Mouse (Mus musculus): ENCODE measurements at regions not wholly inside any gene's neighbourhood (a gene's known extent, or its start where the extent isn't known, plus 50 kb on each side); places are given as distances from the start of the nearest gene placed in this dataset.

- DNase-seq (ENCODE audit: low spot score in 2 of 2), result no peak
Measured at GRCm38 (mm10) chr6:100141225-100141624, 146.1 kb downstream of the Rybp start.

GRCm38 (mm10) chr6:100140581-100141114 lies 146.6 kb downstream of the Rybp start:
- no peak for DNase-seq (ENCODE audit: low spot score in 2 of 2)

GRCm38 (mm10) chr6:100139809-100140208 lies 147.5 kb downstream of the Rybp start:
- DNase-seq (ENCODE audit: low spot score in 2 of 2), result no peak

- DNase-seq (ENCODE audit: low spot score in 2 of 2), result no peak
Measured at GRCm38 (mm10) chr6:100138659-100139058, 148.6 kb downstream of the Rybp start.

- no peak for DNase-seq (ENCODE audit: low spot score in 2 of 2)
Measured at GRCm38 (mm10) chr6:100135177-100135576, 152.1 kb downstream of the Rybp start.

GRCm38 (mm10) chr6:100133970-100134369 lies 153.3 kb downstream of the Rybp start:
- DNase-seq (ENCODE audit: low spot score in 2 of 2), result no peak

GRCm38 (mm10) chr6:100132916-100133600 lies 154.2 kb downstream of the Rybp start:
- no peak for DNase-seq (ENCODE audit: low spot score in 2 of 2)

- DNase-seq (ENCODE audit: low spot score in 2 of 2), result peak; percentile 83 to 95
Measured at GRCm38 (mm10) chr6:100127221-100128143, 159.8 kb downstream of the Rybp start.

GRCm38 (mm10) chr6:100126736-100127135 lies 160.5 kb downstream of the Rybp start:
- DNase-seq (ENCODE audit: low spot score in 2 of 2), result no peak

GRCm38 (mm10) chr6:100126326-100126725 lies 161.0 kb downstream of the Rybp start:
- DNase-seq (ENCODE audit: low spot score in 2 of 2), result no peak

- no peak for DNase-seq (ENCODE audit: low spot score in 2 of 2)
Measured at GRCm38 (mm10) chr6:100121240-100121639, 166.0 kb downstream of the Rybp start.

- no peak for DNase-seq (ENCODE audit: low spot score in 2 of 2)
Measured at GRCm38 (mm10) chr6:100120017-100120944, 167.0 kb downstream of the Rybp start.

GRCm38 (mm10) chr6:100117084-100117483 lies 170.2 kb downstream of the Rybp start:
- DNase-seq (ENCODE audit: low spot score in 2 of 2), result no peak

GRCm38 (mm10) chr6:100113393-100114137 lies 173.7 kb downstream of the Rybp start:
- peak in 1 of 2 experiments; percentile 23 for DNase-seq (ENCODE audit: low spot score in 2 of 2)

GRCm38 (mm10) chr6:100110981-100111660 lies 176.2 kb downstream of the Rybp start:
- DNase-seq (ENCODE audit: low spot score in 2 of 2), result peak in 1 of 2 experiments; percentile 41

- no peak for DNase-seq (ENCODE audit: low spot score in 2 of 2)
Measured at GRCm38 (mm10) chr6:100109979-100110378, 177.3 kb downstream of the Rybp start.

- DNase-seq (ENCODE audit: low spot score in 2 of 2), result no peak
Measured at GRCm38 (mm10) chr6:100109351-100109750, 177.9 kb downstream of the Rybp start.

- no peak for DNase-seq (ENCODE audit: low spot score in 2 of 2)
Measured at GRCm38 (mm10) chr6:100107508-100107907, 179.8 kb downstream of the Rybp start.

GRCm38 (mm10) chr6:100107066-100107465 lies 180.2 kb downstream of the Rybp start:
- DNase-seq (ENCODE audit: low spot score in 2 of 2), result no peak

GRCm38 (mm10) chr6:100100565-100101133 lies 186.6 kb downstream of the Rybp start:
- no peak for DNase-seq (ENCODE audit: low spot score in 2 of 2)

Data from cerebellum, postnatal 4 days (tissue).